In the genomic region with DNA sequence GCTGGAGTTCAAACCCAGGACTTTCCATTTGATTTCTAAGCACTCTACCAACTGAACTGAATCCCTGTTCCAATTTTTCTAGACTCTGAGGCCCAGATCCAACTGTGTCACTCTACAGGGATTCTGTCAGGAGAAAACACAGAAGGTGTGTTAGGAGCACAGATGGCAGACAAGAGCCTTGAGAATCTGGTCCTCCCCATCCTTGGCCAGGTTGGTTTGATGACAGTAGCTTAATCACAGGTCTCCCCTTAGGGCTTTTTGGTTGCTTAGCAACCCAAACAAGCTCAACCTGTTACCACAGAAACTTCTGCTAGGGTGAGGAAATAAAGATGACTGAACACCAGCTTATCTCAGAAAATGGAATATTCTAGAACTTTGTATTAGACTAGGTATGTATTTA, we compare ENCODE assay signal across 18 mouse cellular contexts.
DNase-seq lines count a peak whose midpoint lies in the region; ATAC-seq lines count a peak whose summit lies in the region.
"Had no signal": no experiment of that assay in that cellular context is flagged by ENCODE, and none has a peak within 500 bp of the region (broad histone marks: within the 10 kb centered on the region; RNA-seq: fewer than 3 reads in every experiment).

No protein-coding gene starts in this region.

- no peaks in the 10 kb centered on the region for H3K4me1 ChIP-seq in embryonic facial prominence, embryonic 11.5 days (ENCODE audit: control insufficient read depth, insufficient read depth, low read length)
- H3K4me1 ChIP-seq in embryonic facial prominence, embryonic 10.5 days, result peaks cover 8% of the 10 kb centered on the region
- H3K4me1 ChIP-seq in kidney, embryonic 16.5 days (ENCODE audit: insufficient read depth, low read length), result peaks cover 5% of the 10 kb centered on the region; the same call in 1 of the 2 replicates
- H3K4me1 ChIP-seq: embryonic facial prominence, embryonic 15.5 days had no signal

- H3K4me3 ChIP-seq in embryonic facial prominence, embryonic 11.5 days (ENCODE audit: low read depth, low read length), result no peak overlapping the region
- H3K4me3 ChIP-seq in embryonic facial prominence, embryonic 10.5 days, result no peak overlapping the region
- H3K4me3 ChIP-seq in kidney, embryonic 16.5 days (ENCODE audit: low read length), result no peak overlapping the region
- H3K4me3 ChIP-seq: embryonic facial prominence, embryonic 15.5 days; liver, embryonic 13.5 days; midbrain, embryonic 12.5 days; neural tube, embryonic 13.5 days had no signal

- peak; percentile 46 for DNase-seq in embryonic facial prominence, embryonic 11.5 days (ENCODE audit: low spot score)
- no peak for DNase-seq in embryonic facial prominence, embryonic 10.5 days (ENCODE audit: low spot score)
- DNase-seq in left cerebral cortex, postnatal 25 days (ENCODE audit: low spot score in 2 of 2), result peak; percentile 23 to 50
- DNase-seq in left cerebral cortex, adult 11 months (ENCODE audit: low spot score), result no peak
- DNase-seq in cerebellum, adult 11-12 months, result peak; percentile 72
- DNase-seq in fat pad, adult 2 months (ENCODE audit: extremely low read depth, low read depth, low spot score), result peak; percentile 8
- DNase-seq: adrenal gland, postnatal 10 days; liver, embryonic 13.5 days; lung, postnatal 14 days; retina, postnatal 1 day had no signal

- intact Hi-C loops in left cerebral cortex, postnatal 25 days (cut with DNase I), result no loop called here

- no peaks in the 10 kb centered on the region for H3K36me3 ChIP-seq in embryonic facial prominence, embryonic 11.5 days (replicated peaks; ENCODE audit: control insufficient read depth, insufficient read depth, low read depth, low read length)
- H3K36me3 ChIP-seq in embryonic facial prominence, embryonic 10.5 days (replicated peaks), result no peaks in the 10 kb centered on the region
- no peaks in the 10 kb centered on the region for H3K36me3 ChIP-seq in kidney, embryonic 16.5 days (ENCODE audit: insufficient read depth, low read length)
- H3K36me3 ChIP-seq: embryonic facial prominence, embryonic 15.5 days; liver, embryonic 13.5 days; midbrain, embryonic 12.5 days; neural tube, embryonic 13.5 days had no signal

- H3K4me2 ChIP-seq in embryonic facial prominence, embryonic 11.5 days (ENCODE audit: low read depth, low read length), result no peak overlapping the region
- H3K4me2 ChIP-seq in kidney, embryonic 16.5 days (replicated peaks; ENCODE audit: low read depth, low read length), result no peak overlapping the region
- H3K4me2 ChIP-seq: embryonic facial prominence, embryonic 15.5 days; heart, embryonic 11.5 days; hindbrain, embryonic 14.5 days; liver, embryonic 13.5 days; midbrain, embryonic 12.5 days; neural tube, embryonic 13.5 days had no signal

- no peaks in the 10 kb centered on the region for H3K9me3 ChIP-seq in embryonic facial prominence, embryonic 11.5 days (replicated peaks; ENCODE audit: control insufficient read depth, low read length)
- H3K9me3 ChIP-seq in embryonic facial prominence, embryonic 10.5 days, result no peaks in the 10 kb centered on the region
- no peaks in the 10 kb centered on the region for H3K9me3 ChIP-seq in kidney, embryonic 16.5 days (ENCODE audit: low read length)
- H3K9me3 ChIP-seq: embryonic facial prominence, embryonic 15.5 days; liver, embryonic 13.5 days; midbrain, embryonic 12.5 days; neural tube, embryonic 13.5 days had no signal

- H3K27me3 ChIP-seq in embryonic facial prominence, embryonic 11.5 days (ENCODE audit: control insufficient read depth, insufficient read depth, low read length), result no peaks in the 10 kb centered on the region
- no peaks in the 10 kb centered on the region for H3K27me3 ChIP-seq in embryonic facial prominence, embryonic 10.5 days (replicated peaks; ENCODE audit: low read depth, poor library complexity, severe bottlenecking)
- no peaks in the 10 kb centered on the region for H3K27me3 ChIP-seq in kidney, embryonic 16.5 days (ENCODE audit: insufficient read depth, low read length)
- H3K27me3 ChIP-seq: embryonic facial prominence, embryonic 15.5 days; liver, embryonic 13.5 days; midbrain, embryonic 12.5 days; neural tube, embryonic 13.5 days had no signal

- ATAC-seq in embryonic facial prominence, embryonic 11.5 days (replicated peaks; ENCODE audit: insufficient number of reproducible peaks, low FRiP score, low TSS enrichment, low read depth), result no peak
- no peak for ATAC-seq in frontal cortex, adult (ENCODE audit: low TSS enrichment)
- ATAC-seq in kidney, embryonic 16.5 days (ENCODE audit: low FRiP score, low TSS enrichment), result no peak

- H3K27ac ChIP-seq in embryonic facial prominence, embryonic 11.5 days (replicated peaks; ENCODE audit: low read depth, low read length), result no peak overlapping the region
- H3K27ac ChIP-seq in embryonic facial prominence, embryonic 10.5 days (replicated peaks), result no peak overlapping the region
- no peak overlapping the region for H3K27ac ChIP-seq in kidney, embryonic 16.5 days (ENCODE audit: low read length)
- H3K27ac ChIP-seq: embryonic facial prominence, embryonic 15.5 days; hindbrain, embryonic 14.5 days; kidney, postnatal 0 days; liver, embryonic 13.5 days; midbrain, embryonic 12.5 days; neural tube, embryonic 13.5 days had no signal

- no peak overlapping the region for H3K9ac ChIP-seq in embryonic facial prominence, embryonic 11.5 days (replicated peaks; ENCODE audit: low read length)
- H3K9ac ChIP-seq in kidney, embryonic 16.5 days (replicated peaks; ENCODE audit: low read length), result no peak overlapping the region
- H3K9ac ChIP-seq: embryonic facial prominence, embryonic 15.5 days; hindbrain, embryonic 14.5 days; liver, embryonic 13.5 days; midbrain, embryonic 12.5 days; neural tube, embryonic 13.5 days had no signal

Comparison
In these comparisons a context has a peak if more than half of its experiments do, and no peak if none do; other contexts are left out.
1. DNase-seq: peak in embryonic facial prominence, embryonic 11.5 days (single experiment), left cerebral cortex, postnatal 25 days (2 of 2), cerebellum, adult 11-12 months (single experiment) and fat pad, adult 2 months (single experiment); none in embryonic facial prominence, embryonic 10.5 days (single experiment) and left cerebral cortex, adult 11 months (single experiment).